Mouse (Mus musculus) neural tube, embryonic 13.5 days (tissue): ENCODE results near the gene Cdca8. TPM values are rescaled to one million over a fixed set of nuclear protein-coding genes. Genes with fewer than 3 reads are reported as not detected.

Experiments used
- polyA plus RNA-seq: library from polyadenylated mRNA; unstranded; fragments of >200 nt; fragmentation: Nextera tagmentation; extraction: Ambion mirVana; gene quantifications from 2 replicates; pipeline ENCODE4 v1.2.1, GENCODE M21; 2015

Gene Cdca8
- polyA plus RNA-seq, 1 experiment from 2014 or later, result 30.1 TPM

Other genes with a start within 250 kb of the Cdca8 start
- gene Utp11, start 245.7 kb downstream of the Cdca8 start, polyA plus RNA-seq, result 49.2 and 54.2 TPM in 2 replicates
- 2.6 and 2.9 TPM in 2 replicates for gene Fhl3, start 238.6 kb downstream of the Cdca8 start, polyA plus RNA-seq
- 101 and 115 TPM in 2 replicates for gene Sf3a3, start 224.5 kb downstream of the Cdca8 start, polyA plus RNA-seq
- 23.6 and 29.1 TPM in 2 replicates for gene Inpp5b, start 197.5 kb downstream of the Cdca8 start, polyA plus RNA-seq
- gene Mtf1, start 137.2 kb downstream of the Cdca8 start, polyA plus RNA-seq, result 11.7 and 12.2 TPM in 2 replicates
- 39.6 and 46.6 TPM in 2 replicates for gene Yrdc, start 88.6 kb downstream of the Cdca8 start, polyA plus RNA-seq
- 74.9 and 80.2 TPM in 2 replicates for gene 1110065P20Rik, start 88.1 kb downstream of the Cdca8 start, polyA plus RNA-seq
- 8.2 and 10.0 TPM in 2 replicates for gene Maneal, start 77.1 kb downstream of the Cdca8 start, polyA plus RNA-seq
- gene Epha10, start 58.4 kb downstream of the Cdca8 start, polyA plus RNA-seq, result 4.7 and 5.3 TPM in 2 replicates
- 13.3 and 17.1 TPM in 2 replicates for gene 9930104L06Rik, start 2.3 kb downstream of the Cdca8 start, polyA plus RNA-seq
- gene Rspo1, start 47.1 kb upstream of the Cdca8 start, polyA plus RNA-seq, result 1.5 and 1.7 TPM in 2 replicates
- gene Gnl2, start 77.3 kb upstream of the Cdca8 start, polyA plus RNA-seq, result 91.6 and 94.2 TPM in 2 replicates
- gene Dnali1, start 126.4 kb upstream of the Cdca8 start, polyA plus RNA-seq, result 0.54 and 0.63 TPM in 2 replicates
- gene Snip1, start 127.4 kb upstream of the Cdca8 start, polyA plus RNA-seq, result 23.8 and 27.9 TPM in 2 replicates
- 150 and 151 TPM in 2 replicates for gene Meaf6, start 145.8 kb upstream of the Cdca8 start, polyA plus RNA-seq
- 0.18 and 0.29 TPM in 2 replicates for gene Zc3h12a, start 188.5 kb upstream of the Cdca8 start, polyA plus RNA-seq